Mouse (Mus musculus) frontal cortex, postnatal 25 days (tissue): Measurements from ENCODE around the gene Tpbg.
"Not testable (repeated sequence)": the region's sequence is repeated elsewhere in the genome, so short reads cannot be mapped to it uniquely, and the experiment has no call there.

ENCODE experiments used
- DNase-seq, 2 experiments: peaks; one replicate each; pipeline ENCODE4 v3.0.0; 2022; ENCODE audit warnings: low spot score in 2 of 2

Gene Tpbg

DNA sequence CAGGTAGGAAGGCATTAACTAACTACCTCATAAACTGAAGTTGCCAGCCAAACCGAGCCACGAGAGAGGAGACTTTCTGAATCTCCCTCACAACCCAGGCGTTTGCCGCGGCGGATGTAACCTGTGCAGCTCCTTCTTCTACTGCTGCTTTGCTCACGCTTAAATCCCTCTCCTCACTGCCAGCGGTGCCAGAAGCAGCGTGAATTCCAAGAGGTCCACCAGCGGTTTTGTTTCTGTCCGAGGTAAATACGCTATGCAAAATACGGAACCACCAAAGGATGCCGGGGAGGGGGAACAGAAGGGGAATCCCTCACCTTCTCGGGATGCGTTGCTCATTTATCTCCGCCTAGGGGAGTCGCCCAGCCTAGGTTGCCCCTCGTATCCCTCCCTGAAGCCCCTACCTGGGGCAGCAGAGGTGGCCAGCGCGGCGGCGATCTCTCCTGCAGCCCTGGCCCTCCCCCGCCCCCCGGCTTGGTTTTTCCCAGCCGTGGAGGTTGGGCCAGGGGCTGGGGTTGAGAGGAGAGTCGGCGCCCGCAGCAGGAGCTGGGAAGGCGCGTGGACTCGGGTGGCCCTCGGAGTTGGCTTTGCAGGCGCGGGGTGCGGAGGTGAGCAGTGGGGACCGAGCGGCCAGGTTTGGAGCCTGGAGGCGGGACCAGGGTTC is at the start of gene Tpbg:
Tpbg (plus strand) TSS at position 30 of the 661 bp plus-strand sequence.
- DNase-seq, result peak in 1 of 2 experiments; percentile 15

- not testable (repeated sequence) for DNase-seq
Observed at GRCm38 (mm10) chr9:85801986-85802385, 40.2 kb upstream of the Tpbg start.

- no peak for DNase-seq
Observed at GRCm38 (mm10) chr9:85802563-85802962, 39.6 kb upstream of the Tpbg start.

DNA sequence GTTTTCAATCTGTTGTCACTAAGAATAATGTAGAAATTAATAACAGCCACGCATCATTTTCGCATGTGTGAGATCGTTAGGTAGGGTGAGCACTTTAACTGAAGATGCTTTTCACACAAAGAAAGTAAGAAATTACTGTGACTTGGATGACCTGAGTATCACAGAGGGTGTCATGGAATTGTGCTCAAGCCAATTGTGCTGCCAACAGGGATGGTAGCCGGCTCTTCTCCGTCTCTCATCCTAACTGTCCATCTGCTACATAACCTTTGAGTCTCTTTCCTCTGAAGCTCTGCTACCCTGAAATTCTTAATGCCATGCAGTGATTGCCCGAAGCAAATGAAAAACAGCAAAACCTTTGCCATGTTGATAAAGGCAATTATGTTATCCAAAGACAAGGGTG is 35.8 kb upstream of the Tpbg start:
- DNase-seq, result no peak

DNA sequence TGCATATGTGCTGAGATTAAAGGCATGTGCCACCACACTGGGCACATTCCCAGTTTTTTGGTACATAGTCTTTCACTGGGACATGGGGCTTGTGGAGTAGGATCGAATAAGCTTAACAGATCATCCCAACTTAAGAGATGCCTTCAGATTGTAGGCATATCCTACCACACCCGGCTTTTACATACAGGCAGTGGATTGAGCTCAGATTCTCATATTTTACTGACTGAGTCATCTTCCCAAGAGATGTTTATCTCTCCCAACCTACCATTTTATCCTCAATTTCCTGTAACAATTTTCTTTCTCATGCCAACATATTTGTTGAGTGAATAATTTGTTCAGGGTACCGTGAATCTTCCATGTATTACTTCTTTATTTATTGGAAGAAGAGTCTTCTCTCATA is 32.9 kb upstream of the Tpbg start:
- no peak for DNase-seq

DNA sequence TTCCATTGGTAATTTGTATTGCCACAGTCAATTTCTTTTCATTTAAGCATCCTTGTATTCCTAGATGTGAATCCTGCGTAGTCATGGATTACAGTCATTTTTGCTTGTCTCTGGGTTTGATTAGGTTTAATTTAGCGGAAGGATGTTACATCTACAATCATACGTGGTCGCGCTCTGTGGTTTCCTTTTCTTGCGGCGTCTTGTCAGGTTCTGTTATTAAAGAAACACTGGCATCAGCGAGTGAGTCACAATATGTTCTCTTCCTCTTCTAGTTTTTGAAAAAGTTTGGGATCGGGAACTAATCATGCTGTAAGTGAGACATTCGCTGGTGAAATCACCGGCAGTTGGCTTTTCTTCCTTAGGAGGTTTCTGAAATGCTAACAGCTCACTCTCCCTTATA is 21.4 kb upstream of the Tpbg start:
- DNase-seq, result no peak

GRCm38 (mm10) chr9:85835521-85836425 is 6.4 kb upstream of the Tpbg start:
- DNase-seq, result no peak

GRCm38 (mm10) chr9:85839626-85840025 is 2.6 kb upstream of the Tpbg start:
- no peak for DNase-seq

DNA sequence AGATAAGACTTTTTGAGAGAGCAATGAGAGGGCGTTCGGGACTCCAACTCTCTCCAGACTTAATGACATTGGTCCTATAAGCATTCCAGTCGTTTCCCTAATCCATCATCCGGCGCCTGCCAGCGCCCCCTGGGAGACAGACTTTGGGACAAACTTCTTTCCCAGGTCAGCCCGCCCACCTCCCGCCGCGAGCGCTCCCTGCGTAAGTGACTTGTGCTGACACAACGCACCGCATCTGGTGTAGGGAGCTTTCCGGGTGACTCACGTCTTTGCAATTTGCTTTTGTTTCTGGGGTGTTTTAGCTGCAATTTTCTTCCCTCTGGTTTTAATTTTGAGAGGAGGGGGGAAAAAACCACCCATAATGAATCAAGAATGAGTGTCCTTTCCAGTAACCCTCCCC is 289 bp upstream of the Tpbg start:
- no peak for DNase-seq

DNA sequence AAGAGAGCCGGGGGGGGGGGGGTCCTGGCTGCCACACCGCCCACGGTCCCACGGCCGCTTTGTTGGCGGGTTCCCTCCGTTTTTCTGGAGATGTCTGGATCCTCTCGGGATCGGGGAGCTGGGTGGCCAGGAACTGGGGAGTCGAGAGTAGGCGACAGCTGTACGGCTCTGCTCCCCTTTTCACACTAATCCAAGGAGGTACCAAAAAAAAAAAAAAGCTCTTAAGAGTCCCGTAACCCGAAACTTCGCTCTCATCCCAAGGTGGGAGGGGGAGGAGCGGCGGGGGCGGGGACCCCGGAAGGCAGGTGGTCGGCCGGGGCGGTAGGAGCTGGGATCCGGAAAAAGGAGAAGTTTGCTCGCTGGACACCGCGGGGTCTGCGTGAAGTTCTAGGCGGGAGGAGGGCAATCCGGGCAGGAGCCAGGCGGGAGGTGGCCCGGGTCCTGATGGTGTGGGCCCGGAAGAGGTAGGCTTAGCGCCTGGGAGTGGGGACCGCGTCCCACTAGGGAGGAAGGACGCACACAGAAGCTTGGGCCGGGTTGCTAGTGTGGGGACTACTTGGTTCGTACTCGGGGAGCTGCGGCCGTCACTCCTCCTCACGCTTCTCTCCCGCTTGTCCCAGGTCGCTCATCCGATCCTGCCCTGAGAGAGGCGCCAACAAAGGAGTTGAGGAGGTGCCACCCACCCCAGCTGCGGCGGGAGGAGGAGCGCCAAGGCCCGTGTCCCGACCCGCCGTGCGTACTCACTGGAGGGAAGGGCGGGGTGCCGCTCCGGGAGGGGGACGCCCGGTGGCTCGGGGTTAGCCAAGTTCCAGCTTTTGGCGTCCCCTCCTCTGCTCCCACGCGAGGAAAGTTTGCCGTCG is 1.1 kb downstream of the Tpbg start:
- DNase-seq, result no peak

DNA sequence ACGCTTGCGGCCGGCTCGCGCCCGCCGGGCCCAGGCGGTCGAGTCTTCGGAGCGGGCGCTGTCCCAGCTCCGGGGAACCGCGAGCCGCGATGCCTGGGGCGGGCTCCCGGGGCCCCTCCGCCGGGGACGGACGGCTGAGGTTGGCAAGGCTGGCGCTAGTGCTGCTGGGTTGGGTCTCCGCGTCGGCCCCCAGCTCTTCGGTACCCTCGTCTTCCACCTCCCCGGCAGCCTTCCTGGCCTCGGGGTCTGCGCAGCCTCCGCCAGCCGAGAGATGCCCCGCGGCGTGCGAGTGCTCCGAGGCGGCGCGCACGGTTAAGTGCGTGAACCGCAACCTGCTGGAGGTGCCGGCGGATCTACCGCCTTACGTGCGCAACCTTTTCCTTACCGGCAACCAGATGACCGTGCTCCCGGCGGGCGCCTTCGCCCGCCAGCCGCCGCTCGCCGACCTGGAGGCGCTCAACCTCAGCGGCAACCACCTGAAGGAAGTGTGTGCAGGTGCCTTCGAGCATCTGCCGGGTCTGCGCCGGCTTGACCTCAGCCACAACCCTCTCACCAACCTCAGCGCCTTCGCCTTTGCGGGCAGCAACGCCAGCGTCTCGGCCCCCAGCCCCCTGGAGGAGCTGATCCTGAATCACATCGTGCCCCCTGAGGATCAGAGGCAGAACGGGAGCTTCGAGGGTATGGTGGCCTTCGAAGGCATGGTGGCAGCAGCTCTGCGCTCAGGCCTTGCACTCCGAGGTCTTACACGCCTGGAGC is 1.9 kb downstream of the Tpbg start:
- no peak for DNase-seq

- DNase-seq, result no peak
Observed at GRCm38 (mm10) chr9:85844647-85844983, 2.4 kb downstream of the Tpbg start.

DNA sequence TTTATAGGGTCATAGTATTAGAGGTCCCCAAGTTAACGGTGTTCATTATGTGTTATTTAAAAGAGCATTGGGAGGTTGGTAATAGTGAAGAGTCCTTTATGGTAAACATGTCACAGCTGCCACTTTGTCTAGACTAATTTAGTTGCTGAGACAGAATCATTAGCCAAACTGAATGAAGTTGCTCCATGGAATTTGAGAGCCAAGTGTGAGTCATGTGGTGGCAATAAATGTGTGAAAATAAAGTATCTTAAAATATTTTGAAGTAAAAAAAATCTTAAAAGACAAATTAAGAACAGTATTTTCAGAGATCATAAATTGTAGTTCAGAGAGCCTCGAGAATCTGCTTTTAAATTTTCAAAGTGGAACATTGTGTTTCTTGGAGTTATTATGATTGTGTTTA is 4.0 kb downstream of the Tpbg start:
- DNase-seq, result no peak

GRCm38 (mm10) chr9:85854780-85855179 is 12.6 kb downstream of the Tpbg start:
- no peak for DNase-seq

GRCm38 (mm10) chr9:85856511-85856910 is 14.3 kb downstream of the Tpbg start:
- no peak for DNase-seq

GRCm38 (mm10) chr9:85861065-85861464 is 18.9 kb downstream of the Tpbg start:
- no peak for DNase-seq

- no peak for DNase-seq
Observed at GRCm38 (mm10) chr9:85862562-85862961, 20.4 kb downstream of the Tpbg start.

- DNase-seq, result no peak
Observed at GRCm38 (mm10) chr9:85872908-85873307, 30.7 kb downstream of the Tpbg start.

DNA sequence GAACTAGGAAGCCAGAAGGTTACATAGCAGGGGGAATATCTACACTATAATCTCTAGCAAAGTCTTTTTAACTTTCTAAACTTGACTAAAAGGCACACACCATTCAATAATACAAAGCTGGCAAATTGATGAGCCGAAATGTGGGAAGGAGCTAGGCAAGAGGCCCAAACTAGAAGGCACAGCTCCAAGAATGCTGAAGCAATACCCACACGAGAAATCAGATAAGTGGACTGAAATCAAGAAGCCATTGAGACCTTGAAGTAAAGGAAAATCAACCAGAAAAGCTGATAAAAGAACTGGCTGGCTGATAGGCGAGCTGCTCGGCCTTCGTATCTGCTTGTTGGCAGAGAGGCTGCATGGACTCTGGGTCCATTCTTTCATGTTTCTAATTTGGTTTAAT is 51.5 kb downstream of the Tpbg start:
- no peak for DNase-seq
